Mouse (Mus musculus): ENCODE results near the gene Slc22a16.

The Slc22a16 gene

GRCm38 (mm10) chr10:40604706-40605394 is 34.7 kb downstream of the Slc22a16 start:
- peak; percentile 62 for DNase-seq (ENCODE audit: low read depth, low spot score)

GRCm38 (mm10) chr10:40617973-40618372 is 47.8 kb downstream of the Slc22a16 start:
- DNase-seq (ENCODE audit: low read depth, low spot score): no peak

GRCm38 (mm10) chr10:40619760-40620159 is 49.6 kb downstream of the Slc22a16 start:
- DNase-seq (ENCODE audit: low read depth, low spot score): peak; percentile 62

- DNase-seq (ENCODE audit: low read depth, low spot score): peak; percentile 59
These were observed 59.0 kb downstream of the Slc22a16 start for GRCm38 (mm10) chr10:40629140-40629539.

- peak; percentile 79 for DNase-seq (ENCODE audit: low read depth, low spot score)
These were observed 59.6 kb downstream of the Slc22a16 start, which contains the start of gene Ddo for GRCm38 (mm10) chr10:40629656-40630311. Ddo (plus strand) TSS chr10:40630011.

- DNase-seq (ENCODE audit: low read depth, low spot score): no peak
These were observed 60.3 kb downstream of the Slc22a16 start for GRCm38 (mm10) chr10:40630457-40630856.

- DNase-seq (ENCODE audit: low read depth, low spot score): no peak
These were observed 60.8 kb downstream of the Slc22a16 start for GRCm38 (mm10) chr10:40630961-40631360.

GRCm38 (mm10) chr10:40632087-40632486 is 62.0 kb downstream of the Slc22a16 start:
- peak; percentile 9 for DNase-seq (ENCODE audit: low read depth, low spot score)

- DNase-seq (ENCODE audit: low read depth, low spot score): no peak
These were observed 67.2 kb downstream of the Slc22a16 start for GRCm38 (mm10) chr10:40637331-40637730.

- DNase-seq (ENCODE audit: low read depth, low spot score): peak; percentile 96
These were observed 68.1 kb downstream of the Slc22a16 start for GRCm38 (mm10) chr10:40638276-40638675.

GRCm38 (mm10) chr10:40638823-40639819 is 69.0 kb downstream of the Slc22a16 start:
- DNase-seq (ENCODE audit: low read depth, low spot score): peak; percentile 84

GRCm38 (mm10) chr10:40640406-40640805 is 70.3 kb downstream of the Slc22a16 start:
- no peak for DNase-seq (ENCODE audit: low read depth, low spot score)

- peak; percentile 81 for DNase-seq (ENCODE audit: low read depth, low spot score)
These were observed 71.8 kb downstream of the Slc22a16 start for GRCm38 (mm10) chr10:40641901-40642300.

- DNase-seq (ENCODE audit: low read depth, low spot score): no peak
These were observed 73.0 kb downstream of the Slc22a16 start for GRCm38 (mm10) chr10:40643126-40643525.

GRCm38 (mm10) chr10:40644456-40644855 is 74.3 kb downstream of the Slc22a16 start:
- DNase-seq (ENCODE audit: low read depth, low spot score): no peak

GRCm38 (mm10) chr10:40645346-40645745 is 75.2 kb downstream of the Slc22a16 start:
- DNase-seq (ENCODE audit: low read depth, low spot score): no peak

- no peak for DNase-seq (ENCODE audit: low read depth, low spot score)
These were observed 78.6 kb downstream of the Slc22a16 start for GRCm38 (mm10) chr10:40648776-40649175.

GRCm38 (mm10) chr10:40649634-40650033 is 79.5 kb downstream of the Slc22a16 start:
- peak; percentile 67 for DNase-seq (ENCODE audit: low read depth, low spot score)

GRCm38 (mm10) chr10:40651676-40652075 is 81.5 kb downstream of the Slc22a16 start:
- peak; percentile 64 for DNase-seq (ENCODE audit: low read depth, low spot score)
